Mouse (Mus musculus) heart, adult 2 months (tissue): ENCODE data around the gene Pabpc4.

Source experiments
- CTCF ChIP-seq: fragments of 200-600 bp; IDR thresholded peaks from 2 replicates; pipeline ENCODE4 v1.8.1; 2022; ENCODE audit warnings: antibody characterized with exemption, mild to moderate bottlenecking, moderate library complexity
- EP300 ChIP-seq: fragments of 200-500 bp; IDR thresholded peaks from 2 replicates; pipeline ENCODE4 v1.6.1; 2011; ENCODE audit warnings: low read depth, low read length, control low read depth; ENCODE audit not compliant: insufficient read depth

DNA sequence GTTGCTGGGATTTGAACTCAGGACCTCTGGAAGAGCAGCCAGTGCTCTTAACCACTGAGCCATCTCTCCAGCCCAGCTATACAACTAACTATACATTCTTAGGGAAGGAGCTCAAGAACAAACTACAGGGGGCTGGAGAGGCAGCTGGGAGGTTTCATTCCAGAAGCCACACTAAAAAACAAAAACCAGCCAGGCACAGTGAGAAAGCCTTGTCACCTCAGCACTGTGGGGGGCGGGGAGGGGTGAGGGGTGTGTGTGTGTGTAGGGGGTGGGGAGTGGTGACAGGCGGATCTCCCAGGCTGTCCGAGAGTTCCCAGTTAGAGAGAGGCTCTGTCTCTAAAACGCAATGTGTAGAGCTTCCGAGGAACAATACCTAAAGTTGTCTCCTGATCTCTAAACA, 69.2 kb downstream of the Pabpc4 start:
- TF ChIP-seq CTCF (no peak), EP300 (no peak)
